Mouse (Mus musculus) E14TG2a.4 (cell line): Measurements from ENCODE around the gene Sval2.

Experiments
- CTCF ChIP-seq: conservative IDR thresholded peaks from 2 replicates; pipeline ENCODE4 v1.5.1; 2014; ENCODE audit warnings: low read length
- NANOG ChIP-seq: IDR thresholded peaks from 2 replicates; pipeline ENCODE4 v1.6.1; 2014; ENCODE audit warnings: borderline replicate concordance, low read length, mixed read lengths

- TF ChIP-seq CTCF (no peak), NANOG (no peak)
Measured at GRCm38 (mm10) chr6:41911625-41912024, 58.8 kb downstream of the Sval2 start.
